ENCODE assay signal across 16 mouse cellular contexts in genomic region chr2:13794446-13794845, GRCm38 (mm10). TPM values are rescaled to one million over a fixed set of nuclear protein-coding genes. Genes with fewer than 3 reads are reported as not detected.
"Had no signal": no experiment of that assay in that cellular context is flagged by ENCODE, and none has a peak within 500 bp of the region (broad histone marks: within the 10 kb centered on the region; RNA-seq: fewer than 3 reads in every experiment).

No protein-coding gene starts in this region.

- H3K27ac ChIP-seq: hindbrain, embryonic 13.5 days; hindbrain, embryonic 15.5 days; hindbrain, postnatal 0 days; kidney, embryonic 15.5 days; kidney, postnatal 0 days; limb, embryonic 13.5 days; limb, embryonic 15.5 days had no signal

- H3K36me3 ChIP-seq: heart, embryonic 10.5 days; heart, embryonic 12.5 days; hindbrain, embryonic 13.5 days; hindbrain, embryonic 15.5 days; kidney, embryonic 15.5 days; limb, embryonic 13.5 days; limb, embryonic 15.5 days had no signal

- H3K4me1 ChIP-seq: limb, embryonic 13.5 days had no signal

- H3K9me3 ChIP-seq: heart, embryonic 10.5 days; heart, embryonic 12.5 days; hindbrain, embryonic 13.5 days; hindbrain, embryonic 15.5 days; kidney, embryonic 15.5 days; limb, embryonic 13.5 days; limb, embryonic 15.5 days had no signal

- DNase-seq: gastrocnemius, postnatal 14 days; gastrocnemius, postnatal 36 days; heart, postnatal 14 days; kidney, adult 11 months; layer of hippocampus, adult 9-11 months; left cerebral cortex, postnatal 4 days had no signal

- H3K9ac ChIP-seq: limb, embryonic 15.5 days had no signal

RNA-seq across cellular contexts. Expression of gene St8sia6, which starts 0.6 kb away (rescaled TPM):
- polyA plus RNA-seq: liver, adult 2 months had no signal
